Mouse (Mus musculus): ENCODE measurements around the gene Taf15. TPM values are rescaled to one million over a fixed set of nuclear protein-coding genes. Genes with fewer than 3 reads are reported as not detected.

Gene Taf15
- polyA plus RNA-seq, 2 experiments = 2.2 to 43.1 TPM

DNA sequence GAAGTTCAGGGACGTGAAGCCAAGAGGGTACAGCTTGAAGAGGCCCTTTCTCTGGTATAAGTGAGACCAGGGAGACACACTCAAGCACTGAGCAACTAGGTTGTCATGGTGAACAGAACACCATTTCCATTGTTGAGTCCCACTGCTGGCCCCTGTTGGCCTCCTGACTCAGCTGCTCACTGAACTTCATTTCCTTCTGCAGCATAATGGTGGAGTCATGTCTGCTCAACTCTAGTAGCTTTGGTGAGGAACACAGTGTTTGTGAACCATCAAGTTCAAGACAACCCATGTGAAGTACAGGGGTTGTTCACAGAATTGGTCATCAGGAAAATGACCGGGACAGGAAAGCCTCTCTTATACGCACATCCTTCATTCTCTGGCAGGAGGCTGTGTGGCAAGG lies 49.2 kb downstream of the Taf15 start, which contains the start of gene Heatr9:
Heatr9 (minus strand) TSS at position 101 of the 400 bp plus-strand sequence.
- no peak within 1 kb of the TSS for H3K27ac ChIP-seq
- TF ChIP-seq CTCF (IDR thresholded peaks at IDR 0.05; ENCODE audit: low read depth) = no peak
- TF ChIP-seq EP300 (IDR thresholded peaks at IDR 0.05; ENCODE audit: low read depth) = no peak
- no peaks in the 10 kb centered on the region for H3K4me1 ChIP-seq (replicated peaks; ENCODE audit: control insufficient read depth in 2 of 2, insufficient read depth in 2 of 2, low read length in 1 of 2)
- H3K9me3 ChIP-seq (ENCODE audit: control insufficient read depth, low read length) = no peaks in the 10 kb centered on the region
- WGBS (ENCODE audit: insufficient replicate concordance) = 71% methylated on average over 3 of the region's 3 CpGs
- no peak within 1 kb of the TSS for H3K4me2 ChIP-seq (ENCODE audit: low read depth)
- no peak for ATAC-seq (ENCODE audit: insufficient read depth)
- no peak within 1 kb of the TSS for H3K9ac ChIP-seq (replicated peaks)
- DNase-seq (ENCODE audit: low read depth in 3 of 3, low spot score in 3 of 3) = no peak
- no peaks in the 10 kb centered on the region for H3K27me3 ChIP-seq (ENCODE audit: control insufficient read depth, insufficient read depth, low read length)
- no peaks in the 10 kb centered on the region for H3K36me3 ChIP-seq (replicated peaks; ENCODE audit: control insufficient read depth, insufficient read depth, low read depth)
- H3K4me3 ChIP-seq (ENCODE audit: insufficient read depth in 1 of 2, low read depth in 2 of 2, low read length in 2 of 2) = no peak within 1 kb of the TSS

DNA sequence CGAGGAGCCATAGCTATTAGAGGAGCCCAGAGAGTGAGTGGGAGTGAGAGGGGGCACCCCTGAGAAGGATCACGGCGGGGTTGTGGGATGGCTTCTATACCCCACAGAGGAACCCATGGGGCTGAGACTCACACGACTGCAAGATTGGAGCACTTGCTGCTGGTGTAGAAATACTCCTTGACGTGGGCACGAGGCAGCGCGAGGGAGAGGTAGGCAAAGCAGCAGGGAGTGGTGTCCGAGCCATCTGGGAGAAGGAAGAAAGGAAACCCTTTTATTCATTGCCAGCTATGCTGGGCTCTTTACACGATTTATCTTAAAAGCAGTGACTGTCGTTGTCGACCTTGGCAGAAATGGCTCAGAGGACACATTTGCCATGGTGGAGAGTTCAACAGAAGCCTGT lies 56.1 kb downstream of the Taf15 start:
- Histone ChIP-seq H3K4me1 (replicated peaks; ENCODE audit: control insufficient read depth in 2 of 2, insufficient read depth in 2 of 2, low read length in 1 of 2) (no peaks in the 10 kb centered on the region), H3K4me2 (ENCODE audit: low read depth) (no peak overlapping the region), H3K9ac (replicated peaks) (no peak overlapping the region), H3K9me3 (ENCODE audit: control insufficient read depth, low read length) (no peaks in the 10 kb centered on the region), H3K36me3 (replicated peaks; ENCODE audit: control insufficient read depth, insufficient read depth, low read depth) (no peaks in the 10 kb centered on the region), H3K27me3 (ENCODE audit: control insufficient read depth, insufficient read depth, low read length) (no peaks in the 10 kb centered on the region), H3K27ac (no peak overlapping the region), H3K4me3 (ENCODE audit: insufficient read depth in 1 of 2, low read depth in 2 of 2, low read length in 2 of 2) (no peak overlapping the region)
- 73% methylated on average over 12 of the region's 12 CpGs for WGBS (ENCODE audit: insufficient replicate concordance)
- ATAC-seq (ENCODE audit: insufficient read depth) = no peak
- TF ChIP-seq EP300 (IDR thresholded peaks at IDR 0.05; ENCODE audit: low read depth) = no peak
- DNase-seq (ENCODE audit: low read depth in 3 of 3, low spot score in 3 of 3) = no peak

DNA sequence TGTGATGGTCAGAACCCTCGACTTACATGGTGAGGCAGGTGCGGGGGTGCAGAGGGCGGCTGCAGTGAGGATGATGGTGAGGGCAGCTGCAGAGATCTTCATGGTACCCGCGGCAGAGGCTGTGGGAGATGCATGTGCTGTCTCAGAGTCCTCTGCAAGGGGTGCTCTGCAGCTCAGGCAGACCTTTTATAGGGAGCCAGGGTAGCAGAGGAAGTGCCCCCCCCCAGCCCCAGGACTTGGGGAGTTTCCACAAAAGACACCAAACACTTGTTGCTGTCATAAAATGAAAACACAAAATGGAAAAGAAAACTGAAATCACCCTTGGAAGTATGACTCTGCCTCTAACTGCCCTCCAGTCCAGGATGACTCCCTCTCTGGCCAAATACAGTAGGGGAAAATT lies 57.5 kb downstream of the Taf15 start, which contains the start of gene Ccl5:
Ccl5 (minus strand) TSS at position 159 of the 400 bp plus-strand sequence.
- TF ChIP-seq CTCF (IDR thresholded peaks at IDR 0.05; ENCODE audit: low read depth) = no peak
- TF ChIP-seq EP300 (IDR thresholded peaks at IDR 0.05; ENCODE audit: low read depth) = no peak
- Histone ChIP-seq H3K4me2 (ENCODE audit: low read depth) (no peak within 1 kb of the TSS), H3K27ac (no peak within 1 kb of the TSS), H3K9me3 (ENCODE audit: control insufficient read depth, low read length) (no peaks in the 10 kb centered on the region), H3K9ac (replicated peaks) (no peak within 1 kb of the TSS), H3K4me3 (ENCODE audit: insufficient read depth in 1 of 2, low read depth in 2 of 2, low read length in 2 of 2) (no peak within 1 kb of the TSS), H3K27me3 (ENCODE audit: control insufficient read depth, insufficient read depth, low read length) (no peaks in the 10 kb centered on the region), H3K36me3 (replicated peaks; ENCODE audit: control insufficient read depth, insufficient read depth, low read depth) (no peaks in the 10 kb centered on the region), H3K4me1 (replicated peaks; ENCODE audit: control insufficient read depth in 2 of 2, insufficient read depth in 2 of 2, low read length in 1 of 2) (0 out of 4 replicates have a peak, but pooled peaks cover 0 to 2% of the 10 kb centered on the region in 2 experiments)
- ATAC-seq (ENCODE audit: insufficient read depth) = no peak
- no peak for DNase-seq (ENCODE audit: low read depth in 3 of 3, low spot score in 3 of 3)
- WGBS (ENCODE audit: insufficient replicate concordance) = 64% methylated on average over 5 of the region's 5 CpGs

DNA sequence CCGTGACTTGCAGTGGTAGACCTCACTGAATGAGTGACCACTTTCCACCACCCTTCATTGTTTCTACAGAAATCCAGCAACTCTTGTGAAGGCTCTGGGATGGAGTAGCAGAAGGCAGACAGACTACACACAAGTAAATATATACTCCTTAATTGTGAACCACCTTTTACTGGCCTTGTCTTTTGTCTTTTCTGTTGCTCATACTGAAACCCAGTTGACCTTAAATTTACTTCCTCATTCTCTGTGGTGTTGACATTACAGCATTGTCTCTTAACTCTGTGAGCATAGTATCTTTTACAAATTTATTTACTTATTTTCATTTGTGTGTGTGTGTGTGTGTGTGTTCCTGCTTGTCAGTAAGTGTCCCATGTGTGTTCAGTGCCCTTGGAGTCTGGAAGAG lies 60.3 kb downstream of the Taf15 start:
- Histone ChIP-seq H3K27ac (no peak overlapping the region), H3K4me2 (ENCODE audit: low read depth) (no peak overlapping the region), H3K4me1 (replicated peaks; ENCODE audit: control insufficient read depth in 2 of 2, insufficient read depth in 2 of 2, low read length in 1 of 2) (0 out of 4 replicates have a peak, but pooled peaks cover 0 to 2% of the 10 kb centered on the region in 2 experiments), H3K36me3 (replicated peaks; ENCODE audit: control insufficient read depth, insufficient read depth, low read depth) (no peaks in the 10 kb centered on the region), H3K9me3 (ENCODE audit: control insufficient read depth, low read length) (no peaks in the 10 kb centered on the region), H3K9ac (replicated peaks) (no peak overlapping the region), H3K27me3 (ENCODE audit: control insufficient read depth, insufficient read depth, low read length) (no peaks in the 10 kb centered on the region), H3K4me3 (ENCODE audit: insufficient read depth in 1 of 2, low read depth in 2 of 2, low read length in 2 of 2) (no peak overlapping the region)
- no peak for DNase-seq (ENCODE audit: low read depth in 3 of 3, low spot score in 3 of 3)
- TF ChIP-seq EP300 (IDR thresholded peaks at IDR 0.05; ENCODE audit: low read depth) (no peak), CTCF (IDR thresholded peaks at IDR 0.05; ENCODE audit: low read depth) (no peak)
- 59% methylated on average over 1 of the region's 1 CpGs for WGBS (ENCODE audit: insufficient replicate concordance)
- no peak for ATAC-seq (ENCODE audit: insufficient read depth)

DNA sequence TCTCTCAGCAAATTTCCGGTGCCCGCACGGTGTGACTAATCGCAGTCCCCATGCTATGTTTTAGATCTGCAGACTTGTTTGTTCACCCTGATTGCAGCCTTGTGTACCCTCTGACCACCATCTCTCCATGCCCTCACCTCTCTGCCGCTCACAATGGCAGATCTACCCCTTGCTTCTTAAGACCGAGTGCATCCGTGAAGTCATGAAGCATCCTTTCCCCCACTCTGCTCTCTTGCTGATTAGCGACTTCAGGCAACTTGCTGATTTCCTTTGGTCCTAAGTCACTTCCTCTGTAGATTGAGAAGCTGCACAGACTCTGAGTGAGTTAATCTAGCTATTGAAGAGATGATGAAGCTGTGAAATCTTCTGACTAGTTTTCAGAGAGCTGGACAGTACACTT lies 61.3 kb downstream of the Taf15 start:
- Histone ChIP-seq H3K4me3 (ENCODE audit: insufficient read depth in 1 of 2, low read depth in 2 of 2, low read length in 2 of 2) (no peak overlapping the region), H3K27ac (no peak overlapping the region), H3K4me1 (replicated peaks; ENCODE audit: control insufficient read depth in 2 of 2, insufficient read depth in 2 of 2, low read length in 1 of 2) (0 out of 4 replicates have a peak, but pooled peaks cover 0 to 2% of the 10 kb centered on the region in 2 experiments), H3K36me3 (replicated peaks; ENCODE audit: control insufficient read depth, insufficient read depth, low read depth) (no peaks in the 10 kb centered on the region), H3K27me3 (ENCODE audit: control insufficient read depth, insufficient read depth, low read length) (no peaks in the 10 kb centered on the region), H3K4me2 (ENCODE audit: low read depth) (no peak overlapping the region), H3K9me3 (ENCODE audit: control insufficient read depth, low read length) (no peaks in the 10 kb centered on the region), H3K9ac (replicated peaks) (no peak overlapping the region)
- DNase-seq (ENCODE audit: low read depth in 3 of 3, low spot score in 3 of 3) = no peak
- 55% methylated on average over 8 of the region's 8 CpGs for WGBS (ENCODE audit: insufficient replicate concordance)
- no peak for TF ChIP-seq EP300 (IDR thresholded peaks at IDR 0.05; ENCODE audit: low read depth)
- TF ChIP-seq CTCF (IDR thresholded peaks at IDR 0.05; ENCODE audit: low read depth) = no peak
- ATAC-seq (ENCODE audit: insufficient read depth) = no peak

All from liver, embryonic 14.5 days (tissue).